Mouse (Mus musculus) bone marrow, adult 2 months (tissue): ENCODE data around the gene Tpd52l1.

Experiments
- CTCF ChIP-seq: fragments of 200-500 bp; IDR thresholded peaks from 2 replicates; pipeline ENCODE4 v1.5.1; 2011; ENCODE audit warnings: low read length, control low read depth; ENCODE audit not compliant: control insufficient read depth, insufficient read depth
- POLR2A ChIP-seq: fragments of 200-500 bp; IDR thresholded peaks from 2 replicates; pipeline ENCODE4 v1.6.1; 2011; ENCODE audit warnings: low read depth, mild to moderate bottlenecking, control low read depth, low read length, borderline replicate concordance; ENCODE audit not compliant: control insufficient read depth

DNA sequence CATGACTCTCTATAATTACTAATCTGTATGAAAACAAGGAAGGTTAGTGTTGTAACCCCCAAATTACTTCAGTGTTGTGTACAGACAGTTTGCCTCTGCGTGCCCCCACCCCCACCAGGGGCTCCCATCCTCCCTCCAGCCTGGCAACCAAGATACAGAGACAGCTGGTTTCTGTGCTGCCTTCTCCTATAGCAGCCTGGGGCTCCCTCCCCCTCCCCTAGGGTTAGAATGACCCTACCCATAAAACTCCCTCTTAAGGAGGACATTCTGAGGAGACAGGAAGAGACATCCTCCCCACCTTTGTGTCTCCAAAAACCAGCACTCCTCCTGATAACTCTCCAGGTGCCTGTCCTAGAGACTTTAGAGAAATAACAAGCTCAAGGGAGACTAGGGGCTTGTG lies 52.8 kb downstream of the Tpd52l1 start:
- TF ChIP-seq CTCF (no peak), POLR2A (no peak)
